Mouse (Mus musculus) kidney, adult 2 months (tissue): Measurements from ENCODE around the gene Gtpbp3.

ENCODE experiments used
- CTCF ChIP-seq: fragments of 200-500 bp; conservative IDR thresholded peaks from 2 replicates; pipeline ENCODE4 v1.5.1; 2011; ENCODE audit warnings: low read depth, mild to moderate bottlenecking, control low read depth, low read length, moderate library complexity, mixed read lengths; ENCODE audit not compliant: insufficient read depth, insufficient read length
- POLR2A ChIP-seq: fragments of 200-500 bp; IDR thresholded peaks from one replicate; pipeline ENCODE4 v1.6.1; 2011; ENCODE audit warnings: low read depth, low read length, control low read depth

- TF ChIP-seq CTCF (no peak), POLR2A (no peak)
Observed at GRCm38 (mm10) chr8:71462786-71463185, 25.1 kb upstream of the Gtpbp3 start.
